ENCODE assay signal across 24 mouse cellular contexts in the genomic region with DNA sequence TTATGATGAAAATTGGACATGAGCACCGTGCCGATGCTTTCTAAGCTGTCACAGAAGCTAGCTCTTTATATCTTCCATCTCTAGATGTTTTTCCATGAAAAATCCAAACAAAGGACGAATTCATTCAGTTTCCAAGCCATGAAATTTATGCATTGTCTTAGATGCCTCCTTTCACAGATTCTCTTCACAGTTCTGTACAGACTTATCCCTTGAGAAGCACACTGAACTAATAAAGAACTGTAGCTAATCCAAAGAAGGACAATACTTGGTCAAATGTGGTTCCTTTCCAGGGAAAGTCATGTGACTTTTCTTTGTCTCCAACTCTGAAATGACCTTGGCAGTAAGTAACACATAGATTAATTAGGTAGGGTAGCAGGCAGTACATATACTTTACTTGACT. TPM values are rescaled to one million over a fixed set of nuclear protein-coding genes. Genes with fewer than 3 reads are reported as not detected.
"Had no signal": no experiment of that assay in that cellular context is flagged by ENCODE, and none has a peak within 500 bp of the region (broad histone marks: within the 10 kb centered on the region; RNA-seq: fewer than 3 reads in every experiment).

No protein-coding gene starts in this region.

- H3K4me1 ChIP-seq: neural tube, embryonic 13.5 days; neural tube, embryonic 15.5 days; stomach, embryonic 15.5 days had no signal

- H3K27me3 ChIP-seq: neural tube, embryonic 13.5 days; neural tube, embryonic 15.5 days; stomach, embryonic 15.5 days had no signal

- H3K9ac ChIP-seq: neural tube, embryonic 13.5 days; neural tube, embryonic 15.5 days; stomach, embryonic 15.5 days had no signal

- H3K4me2 ChIP-seq: neural tube, embryonic 13.5 days; neural tube, embryonic 15.5 days; stomach, embryonic 15.5 days had no signal

- H3K9me3 ChIP-seq: neural tube, embryonic 13.5 days; neural tube, embryonic 15.5 days; stomach, embryonic 15.5 days had no signal

- DNase-seq: retina, postnatal 1 day; right cerebral cortex, adult 18-20 months; right cerebral cortex, postnatal 14 days; right cerebral cortex, postnatal 25 days; right cerebral cortex, postnatal 4 days; spleen, adult 18-20 months; thymus, adult 18-20 months; thymus, adult 2 months; thymus, postnatal 14 days; thymus, postnatal 25 days; thymus, postnatal 36 days; thymus, postnatal 4 days had no signal

- H3K4me3 ChIP-seq: neural tube, embryonic 13.5 days; neural tube, embryonic 15.5 days; stomach, embryonic 15.5 days had no signal

- H3K27ac ChIP-seq: neural tube, embryonic 13.5 days; neural tube, embryonic 15.5 days; stomach, embryonic 15.5 days; stomach, postnatal 0 days had no signal

- H3K36me3 ChIP-seq: neural tube, embryonic 13.5 days; neural tube, embryonic 15.5 days; stomach, embryonic 15.5 days had no signal

RNA-seq across cellular contexts. Expression of a gene that starts 2.8 kb away (rescaled TPM):
- polyA plus RNA-seq: neural tube, embryonic 13.5 days; neural tube, embryonic 14.5 days; neural tube, embryonic 15.5 days; small intestine, adult 2 months; spleen, adult 2 months; stomach, embryonic 14.5 days; stomach, embryonic 15.5 days; stomach, postnatal 0 days; testis, adult 2 months; thymus, postnatal 0 days had no signal

RNA-seq across cellular contexts. Expression of a gene that starts 15.5 kb away (rescaled TPM):
- polyA plus RNA-seq: neural tube, embryonic 13.5 days; neural tube, embryonic 14.5 days; neural tube, embryonic 15.5 days; small intestine, adult 2 months; spleen, adult 2 months; stomach, embryonic 14.5 days; stomach, embryonic 15.5 days; stomach, embryonic 16.5 days; stomach, postnatal 0 days; testis, adult 2 months; thymus, adult 2 months; thymus, postnatal 0 days; urinary bladder, adult 2 months had no signal

RNA-seq across cellular contexts. Expression of a gene that starts 30.7 kb away (rescaled TPM):
- polyA plus RNA-seq: neural tube, embryonic 13.5 days; neural tube, embryonic 14.5 days; neural tube, embryonic 15.5 days; small intestine, adult 2 months; spleen, adult 2 months; stomach, embryonic 14.5 days; stomach, embryonic 15.5 days; stomach, embryonic 16.5 days; stomach, postnatal 0 days; testis, adult 2 months; thymus, adult 2 months; thymus, postnatal 0 days; urinary bladder, adult 2 months had no signal

RNA-seq across cellular contexts. Expression of a gene that starts 50.6 kb away (rescaled TPM):
- polyA plus RNA-seq: neural tube, embryonic 13.5 days; neural tube, embryonic 14.5 days; neural tube, embryonic 15.5 days; small intestine, adult 2 months; spleen, adult 2 months; stomach, embryonic 14.5 days; stomach, embryonic 15.5 days; stomach, embryonic 16.5 days; stomach, postnatal 0 days; testis, adult 2 months; thymus, adult 2 months; thymus, postnatal 0 days; urinary bladder, adult 2 months had no signal
